Mouse (Mus musculus) 3134 (cell line): ENCODE measurements at regions not wholly inside any gene's neighbourhood (a gene's known extent, or its start where the extent isn't known, plus 50 kb on each side); places are given as distances from the start of the nearest gene placed in this dataset.
"Not testable (repeated sequence)": the region's sequence is repeated elsewhere in the genome, so short reads cannot be mapped to it uniquely, and the experiment has no call there.

Experiments
- DNase-seq: peaks from one replicate; pipeline ENCODE4 v3.0.0-alpha.2; 2011; ENCODE audit warnings: low spot score; ENCODE audit not compliant: insufficient read length; ENCODE audit errors: extremely low read depth

DNA sequence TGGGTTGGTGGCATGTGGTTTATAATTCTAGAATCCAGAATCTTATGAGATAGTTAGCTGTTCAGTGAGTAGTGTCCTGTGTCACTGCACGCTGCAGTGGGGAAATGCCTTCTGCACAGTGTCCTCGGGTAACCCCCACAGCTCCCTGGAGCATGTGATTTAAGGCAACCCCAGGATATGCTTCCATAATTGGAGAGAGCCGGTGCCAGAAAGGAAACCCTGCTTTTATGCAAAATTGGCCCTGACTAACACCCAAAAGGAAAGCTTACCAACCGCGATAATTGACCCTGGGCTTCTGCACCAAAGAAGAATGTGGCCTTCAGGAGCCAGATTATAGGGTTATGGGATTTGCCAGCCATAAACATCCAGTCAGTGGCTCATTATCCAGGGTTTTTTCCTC, 376.9 kb upstream of the Rgma start:
- DNase-seq = no peak

DNA sequence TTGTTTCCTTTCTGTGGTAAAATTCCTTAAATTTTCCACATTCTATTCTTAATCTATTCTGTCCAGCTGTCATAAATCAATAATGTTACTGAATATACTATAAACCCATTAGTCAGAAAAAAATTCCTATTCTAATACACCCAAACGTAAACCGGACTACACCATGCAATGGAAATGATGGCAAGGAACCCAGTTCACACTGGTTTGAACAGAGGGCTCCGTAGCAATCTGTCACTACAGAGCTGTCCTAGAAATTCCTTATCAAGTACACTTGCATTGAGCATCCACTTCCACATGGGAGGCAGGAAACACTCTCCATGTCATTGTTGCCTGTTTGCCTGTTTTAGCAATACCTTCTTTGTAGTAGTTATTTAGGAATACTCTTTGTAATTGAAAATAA, 356.2 kb upstream of the Rgma start:
- no peak for DNase-seq

DNA sequence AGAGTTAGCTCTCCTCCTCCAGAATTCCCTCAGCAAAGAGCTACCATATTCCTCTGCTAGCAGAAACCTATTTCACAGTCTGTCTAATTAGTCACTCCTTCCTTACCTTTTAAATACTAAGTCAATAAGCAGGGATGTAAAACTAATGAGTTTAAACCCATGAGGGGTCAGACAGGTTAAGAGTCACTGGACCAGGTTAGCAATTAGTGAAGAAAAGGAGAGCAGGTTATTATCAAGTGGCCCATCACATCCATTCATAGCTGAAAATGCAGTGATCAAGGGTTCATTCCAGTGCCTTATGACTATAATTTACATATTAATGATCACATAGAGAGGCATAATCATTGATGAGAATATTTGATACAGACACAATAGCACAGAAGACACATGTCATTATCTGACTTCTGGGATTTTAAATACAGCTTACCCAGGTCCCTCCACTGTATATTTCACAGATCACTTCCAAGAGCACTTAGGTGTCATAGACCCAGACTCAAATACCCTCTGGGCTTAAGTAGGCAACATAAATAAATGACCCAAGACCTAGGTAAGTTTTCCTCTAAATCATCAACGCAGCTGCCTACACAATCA, 355.4 kb upstream of the Rgma start:
- DNase-seq = no peak

DNA sequence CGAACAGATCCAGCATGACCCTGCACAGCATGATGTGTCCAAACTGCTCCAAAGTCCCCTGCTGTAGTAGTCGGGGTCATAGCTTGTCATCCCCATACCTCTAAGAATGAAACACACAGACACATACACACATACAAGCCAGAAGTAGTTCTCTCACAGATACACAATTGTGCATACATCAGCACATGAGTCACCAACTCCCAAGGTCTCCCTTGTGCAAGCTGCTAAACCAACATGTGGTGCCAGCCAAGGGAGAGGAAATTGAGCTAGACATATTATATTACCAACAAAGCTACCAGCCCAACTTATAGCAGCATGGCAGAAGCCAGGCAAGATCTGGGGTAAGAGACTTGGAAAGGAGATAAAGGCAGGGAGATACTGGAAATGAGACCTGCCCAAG, 353.5 kb upstream of the Rgma start:
- DNase-seq = no peak

DNA sequence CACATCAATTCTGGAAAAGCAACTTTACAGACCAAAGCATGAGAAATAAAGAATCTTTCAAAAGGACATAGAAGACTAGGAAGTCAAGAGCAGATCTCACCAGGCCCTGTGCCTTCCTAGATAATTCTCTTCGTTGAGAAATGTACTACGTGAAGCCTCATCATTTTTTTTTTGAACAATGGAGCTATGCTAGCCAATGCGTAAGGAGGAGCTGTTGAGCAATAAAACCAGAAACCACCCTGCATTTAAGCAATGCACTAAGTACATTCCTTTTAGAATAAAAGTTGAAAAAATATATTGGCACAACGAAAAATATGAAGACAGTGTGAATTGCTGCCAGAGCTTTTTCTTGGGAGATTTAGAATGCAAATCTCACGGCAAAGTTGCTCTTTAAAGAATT, 349.7 kb upstream of the Rgma start:
- DNase-seq = no peak

DNA sequence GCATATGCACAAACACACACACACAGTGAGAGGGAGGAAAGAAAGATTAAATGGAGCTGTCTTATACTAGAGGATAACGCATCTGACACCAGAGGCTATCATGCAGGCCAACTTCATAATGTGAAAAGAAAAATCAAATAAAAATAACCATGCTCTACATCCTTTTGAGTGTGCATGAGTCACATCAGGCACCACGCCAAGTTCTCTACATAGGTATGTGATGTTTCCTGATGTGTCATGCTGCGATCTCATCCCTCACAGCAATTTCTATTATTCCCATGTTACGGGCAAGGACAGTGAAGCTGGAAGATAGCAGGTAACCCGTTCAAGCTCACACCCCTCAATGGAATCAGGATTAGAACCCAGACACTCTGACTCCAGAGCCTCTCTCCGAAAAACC, 346.4 kb upstream of the Rgma start:
- no peak for DNase-seq

DNA sequence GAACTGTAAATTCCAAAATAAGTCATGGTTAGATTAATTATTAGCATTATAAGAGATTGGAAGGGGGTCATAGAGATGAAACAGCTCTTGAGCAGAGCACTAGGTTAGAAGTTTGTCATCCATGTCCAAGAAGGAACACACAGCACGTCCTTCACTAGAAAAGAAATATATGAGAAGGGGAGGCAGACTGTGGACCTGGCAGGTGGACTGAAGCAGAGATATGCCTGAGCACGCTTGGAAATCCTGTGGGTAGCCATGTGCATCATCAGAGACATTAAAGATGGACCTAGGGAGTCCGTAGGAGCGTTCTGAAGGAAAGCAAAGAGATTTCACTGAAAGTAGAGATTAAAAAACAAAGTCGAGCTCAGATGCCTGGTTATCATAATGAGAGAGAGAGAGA, 343.9 kb upstream of the Rgma start:
- no peak for DNase-seq

DNA sequence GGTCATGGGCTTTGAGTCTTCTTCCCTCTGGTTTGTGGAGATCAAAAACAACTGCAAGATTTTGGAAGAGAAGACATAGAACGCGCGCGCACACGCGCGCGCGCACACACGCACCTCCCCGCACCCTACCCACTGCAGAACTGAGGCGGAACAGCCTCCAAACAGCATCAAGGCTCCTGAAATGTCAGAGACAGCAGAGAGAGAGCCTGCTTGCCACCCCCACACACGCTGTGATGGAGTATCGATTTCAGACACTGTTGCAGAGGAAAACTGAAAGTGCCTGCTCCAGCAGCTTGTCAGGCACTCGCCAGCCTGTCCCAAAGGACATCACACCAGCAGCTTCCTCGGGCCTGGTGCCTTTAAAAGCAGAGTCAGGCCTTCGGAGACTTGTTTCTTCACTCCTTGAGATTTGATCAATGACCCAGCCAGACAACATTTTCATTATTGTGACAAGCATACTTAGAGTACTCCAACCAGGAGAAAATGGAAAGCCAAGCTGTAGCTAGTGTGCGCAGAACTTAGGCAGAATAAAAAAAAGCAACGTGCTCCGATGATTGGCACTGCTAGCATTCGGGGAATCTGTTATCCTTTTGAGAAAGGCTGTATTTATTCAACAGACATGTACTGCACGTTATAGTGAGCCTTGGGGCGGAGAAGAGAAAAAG, 342.9 kb upstream of the Rgma start:
- no peak for DNase-seq

DNA sequence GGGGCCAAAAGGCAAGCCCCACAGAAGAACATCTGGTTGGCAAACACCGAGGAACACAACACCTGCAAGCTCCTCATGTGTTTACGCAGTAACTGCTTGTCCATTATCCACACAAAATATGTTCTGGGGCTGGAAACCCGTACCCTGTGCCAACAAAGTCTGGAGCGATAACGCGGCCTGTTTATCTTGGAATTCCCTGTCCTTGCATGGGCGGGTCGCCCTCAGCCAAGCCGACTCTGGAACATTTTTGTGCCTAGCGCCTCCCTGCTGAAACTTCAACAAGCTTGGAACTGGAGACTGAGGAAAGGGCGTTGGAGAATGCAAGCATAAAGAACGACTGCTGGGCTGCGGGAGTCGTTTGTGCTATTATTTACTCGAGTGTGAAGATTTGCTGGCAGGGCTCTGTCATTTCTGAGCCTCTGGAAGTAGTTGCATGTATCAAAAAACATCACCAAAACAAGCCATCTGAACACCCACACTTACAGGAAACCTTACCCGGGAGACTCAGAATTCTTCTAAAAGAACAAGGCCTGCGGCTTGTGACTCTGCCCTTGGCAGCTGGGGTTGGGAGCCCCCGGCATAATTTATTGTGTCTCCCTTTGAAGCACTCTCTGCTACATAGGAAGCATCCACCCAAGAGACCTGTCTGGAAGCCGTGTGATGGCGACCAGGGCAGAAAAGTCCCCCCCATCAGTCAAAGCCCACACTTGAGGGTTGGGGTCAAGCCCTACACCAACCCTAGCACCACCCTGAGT, 338.3 kb upstream of the Rgma start:
- no peak for DNase-seq

DNA sequence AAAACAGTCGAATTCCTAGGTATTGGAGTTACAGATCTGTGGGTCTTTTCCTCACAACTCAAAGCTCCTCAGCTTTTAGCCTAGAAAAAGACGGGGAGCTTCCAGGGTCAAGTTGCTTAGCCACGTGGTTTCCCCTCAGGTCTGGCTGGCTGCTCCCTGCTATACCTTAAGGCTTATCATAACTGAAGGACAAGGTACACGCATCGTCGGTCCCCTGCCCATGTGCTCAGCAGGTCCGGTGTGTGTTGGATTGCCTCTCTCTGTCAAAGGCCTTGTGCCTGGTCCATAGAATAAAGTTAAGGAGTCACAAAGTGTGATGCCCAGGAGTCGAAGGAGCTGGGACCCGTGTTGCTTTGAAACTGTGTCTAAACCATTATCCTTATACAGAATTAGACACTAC, 337.7 kb upstream of the Rgma start:
- DNase-seq = no peak

DNA sequence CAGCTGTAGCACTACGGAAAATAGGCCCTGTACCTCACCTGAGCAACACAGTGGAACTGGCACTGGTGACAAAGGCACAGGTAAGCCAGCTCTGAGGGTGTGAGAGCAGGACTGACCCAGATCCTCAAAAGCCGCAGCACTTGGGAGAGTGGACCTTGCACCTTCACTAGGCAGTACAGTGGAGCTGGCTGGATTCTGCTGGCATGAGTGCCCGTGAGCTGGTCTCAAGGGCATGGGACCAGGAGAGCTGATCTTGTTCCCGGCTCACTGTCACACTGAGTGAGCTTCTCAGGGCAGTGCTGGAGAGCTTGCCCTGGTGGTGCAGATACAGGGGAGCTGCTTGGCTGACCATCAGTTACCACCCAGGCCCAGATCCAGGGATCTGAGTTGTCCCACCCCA, 335.4 kb upstream of the Rgma start:
- no peak for DNase-seq

DNA sequence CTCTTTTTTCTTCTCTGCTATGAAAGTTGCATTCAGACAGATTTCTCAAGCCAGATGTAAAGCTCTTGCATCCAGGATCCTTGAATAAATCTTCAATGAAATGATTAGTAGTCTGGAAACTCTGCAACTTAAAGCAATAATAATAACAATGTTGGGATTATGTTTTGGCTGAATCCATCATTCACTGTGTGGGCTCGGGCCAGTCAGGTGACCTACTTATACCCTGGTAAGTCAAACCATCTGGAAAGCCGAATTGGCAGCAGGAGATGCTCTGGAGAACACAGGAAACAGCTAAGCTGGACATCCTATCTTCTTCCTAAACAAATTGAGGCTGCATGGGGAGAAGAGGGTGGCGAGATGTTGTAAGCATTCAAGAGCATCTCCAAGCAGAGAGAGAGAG, 331.0 kb upstream of the Rgma start:
- DNase-seq = no peak

DNA sequence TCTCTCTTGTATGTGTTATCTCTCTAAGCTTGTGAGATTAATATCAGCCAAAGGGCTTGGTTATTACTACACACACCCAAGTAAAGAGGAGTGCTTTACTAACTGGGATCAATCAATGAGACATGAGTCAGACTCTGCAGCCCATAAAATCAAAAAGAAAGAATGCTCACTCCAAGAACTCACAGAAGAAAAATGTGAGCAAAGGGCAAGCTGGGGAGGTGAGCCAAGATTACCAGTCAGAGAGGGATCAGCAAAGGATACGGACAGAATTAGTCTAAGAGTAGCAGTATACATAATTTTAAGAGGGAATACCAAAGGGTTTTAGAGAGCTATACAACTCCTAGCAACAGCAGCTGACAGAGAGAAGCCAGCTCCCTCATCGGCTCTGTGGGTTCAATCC, 319.4 kb upstream of the Rgma start:
- DNase-seq = no peak

DNA sequence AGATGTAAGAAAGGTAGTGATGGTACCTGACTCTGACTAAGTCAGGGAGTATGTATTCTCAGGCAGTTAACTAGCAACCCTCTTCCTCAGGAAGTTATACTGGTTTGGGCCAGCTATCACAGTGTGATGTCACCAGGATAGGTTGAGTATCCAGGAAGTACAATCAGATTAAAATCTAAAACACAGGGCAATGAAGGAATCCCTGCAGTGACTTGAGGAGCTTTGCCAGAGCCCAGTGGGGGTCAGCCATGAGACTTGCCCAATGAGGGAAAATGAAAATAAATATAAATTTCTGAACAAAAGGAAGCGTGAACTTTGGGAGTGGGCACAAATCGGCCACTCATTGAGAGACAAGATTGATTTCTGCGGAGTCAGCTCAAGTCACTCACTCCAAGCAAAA, 311.8 kb upstream of the Rgma start:
- no peak for DNase-seq

DNA sequence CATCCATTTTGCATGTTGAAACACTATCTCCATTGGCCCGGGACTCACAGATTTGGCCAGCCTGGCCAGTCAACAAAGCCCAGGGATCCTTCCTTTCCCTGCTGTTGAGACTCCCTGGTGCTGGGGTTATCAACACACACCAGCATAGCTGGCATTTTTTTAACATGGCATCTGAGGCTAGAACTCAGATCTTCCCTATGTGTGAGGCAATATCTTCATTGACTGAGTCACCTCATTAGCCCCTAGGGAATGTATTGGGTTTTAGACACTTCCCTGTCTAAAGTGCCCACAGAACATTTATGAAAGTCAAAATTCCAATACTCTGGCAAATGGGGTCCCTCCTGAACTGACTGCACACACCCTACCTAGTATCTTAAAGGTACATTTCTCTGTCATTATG, 306.8 kb upstream of the Rgma start:
- no peak for DNase-seq

DNA sequence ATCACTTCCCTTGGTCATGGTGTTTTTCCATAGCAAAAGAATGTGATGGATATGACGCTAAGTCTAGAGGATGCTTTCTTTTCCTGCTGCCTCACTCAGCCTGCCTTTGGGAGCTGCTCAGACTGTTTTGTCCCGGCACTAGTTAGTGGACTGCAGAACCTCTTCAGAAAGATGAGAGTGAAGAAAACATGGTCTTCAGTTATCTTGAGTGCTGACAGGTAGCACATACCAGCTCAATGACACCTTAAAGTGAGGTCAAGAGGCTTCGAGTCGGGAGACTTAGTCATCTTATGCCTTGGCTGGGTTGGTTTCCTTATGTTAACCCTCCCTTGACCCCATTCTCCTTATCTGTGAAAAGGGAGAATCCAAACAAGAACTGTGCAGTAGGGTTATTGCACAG, 306.0 kb upstream of the Rgma start:
- DNase-seq = no peak

DNA sequence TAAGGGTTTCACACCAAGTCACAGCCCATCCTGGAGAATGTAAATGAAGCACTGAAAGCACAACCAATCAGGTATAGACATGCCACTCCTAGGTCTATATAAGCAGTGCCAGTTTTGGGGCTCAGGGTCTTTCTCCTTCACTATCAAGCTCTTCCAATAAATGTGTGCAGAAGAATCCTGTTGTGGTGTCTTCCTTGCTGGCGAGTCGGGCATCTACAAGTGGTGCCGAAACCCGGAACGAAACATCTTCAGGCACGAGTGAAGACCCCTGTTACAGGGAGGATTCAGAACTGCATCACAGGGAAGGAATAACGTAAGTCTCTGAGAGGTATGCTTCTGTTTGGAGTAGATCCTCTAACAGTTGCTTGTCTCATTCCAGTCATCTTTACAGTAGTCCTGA, 299.9 kb upstream of the Rgma start:
- not testable (repeated sequence) for DNase-seq

DNA sequence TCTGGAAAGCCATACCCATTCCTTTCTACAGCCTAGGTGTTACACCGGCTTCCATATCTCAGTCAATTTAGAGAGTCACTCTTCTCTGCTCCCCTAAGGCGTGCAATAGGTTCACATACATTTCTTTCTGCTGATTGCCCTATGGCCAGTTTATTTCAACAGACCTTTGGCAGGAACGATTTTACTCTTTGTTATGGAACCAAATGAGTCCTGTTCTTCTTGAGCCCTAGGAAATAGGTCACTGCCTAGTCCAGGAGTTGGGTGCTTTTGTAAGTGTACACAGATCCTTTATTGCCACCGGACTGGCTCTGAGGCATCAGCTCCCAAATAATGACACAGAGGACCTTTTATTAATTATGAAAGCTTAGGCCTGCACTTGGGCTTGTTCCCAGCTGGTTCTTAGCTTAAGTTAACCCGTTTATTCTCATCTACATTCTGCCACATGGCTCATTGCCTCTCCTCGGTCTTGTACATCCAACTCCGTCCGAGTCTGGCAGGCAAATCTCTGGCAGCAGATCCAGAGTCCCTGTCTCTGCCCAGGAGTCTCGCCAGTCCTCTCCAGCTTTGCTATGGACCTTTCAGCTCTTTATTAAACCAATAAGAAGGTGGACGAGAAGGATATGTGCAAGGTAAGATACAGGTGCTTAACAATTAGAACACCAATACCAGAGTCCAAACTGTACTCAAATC, 287.7 kb upstream of the Rgma start:
- no peak for DNase-seq

DNA sequence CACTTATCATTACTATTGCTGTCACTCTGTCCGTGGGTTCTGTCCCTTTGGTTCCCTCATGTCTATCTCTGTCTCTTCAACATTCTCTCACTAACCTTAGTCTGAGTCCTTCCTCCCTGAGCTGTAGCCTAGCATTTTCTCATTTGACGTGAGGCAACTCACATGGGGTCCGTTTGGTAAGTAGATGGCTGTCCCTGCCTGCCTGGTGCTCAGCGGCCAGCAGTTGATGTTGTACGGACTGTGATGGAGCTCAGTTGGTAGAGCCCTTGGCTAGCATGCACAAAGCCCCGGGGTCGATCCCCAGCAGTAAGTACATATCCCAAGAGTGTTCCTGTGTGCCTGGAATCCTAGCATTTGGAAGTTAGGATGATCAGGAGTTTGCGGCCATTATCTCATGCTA, 287.0 kb upstream of the Rgma start:
- DNase-seq = no peak

DNA sequence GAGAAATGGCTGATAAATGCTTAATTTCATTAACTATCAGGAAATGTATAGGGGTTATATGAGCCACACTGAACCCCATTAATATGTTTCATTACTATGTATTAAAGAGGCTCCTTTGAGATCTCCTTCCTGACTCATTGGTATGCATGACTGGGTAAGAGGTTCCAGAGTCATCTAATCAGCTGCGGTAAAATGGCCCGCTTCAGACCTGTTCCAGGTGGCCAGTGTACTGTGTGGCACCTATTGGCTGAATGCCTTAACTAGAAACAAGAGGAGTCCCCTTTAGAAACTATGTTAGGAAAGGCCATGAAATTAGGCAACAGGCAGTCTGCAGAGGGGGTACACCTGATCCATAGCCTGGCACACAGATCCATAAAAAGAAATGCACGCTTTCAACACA, 283.6 kb upstream of the Rgma start:
- DNase-seq = no peak

DNA sequence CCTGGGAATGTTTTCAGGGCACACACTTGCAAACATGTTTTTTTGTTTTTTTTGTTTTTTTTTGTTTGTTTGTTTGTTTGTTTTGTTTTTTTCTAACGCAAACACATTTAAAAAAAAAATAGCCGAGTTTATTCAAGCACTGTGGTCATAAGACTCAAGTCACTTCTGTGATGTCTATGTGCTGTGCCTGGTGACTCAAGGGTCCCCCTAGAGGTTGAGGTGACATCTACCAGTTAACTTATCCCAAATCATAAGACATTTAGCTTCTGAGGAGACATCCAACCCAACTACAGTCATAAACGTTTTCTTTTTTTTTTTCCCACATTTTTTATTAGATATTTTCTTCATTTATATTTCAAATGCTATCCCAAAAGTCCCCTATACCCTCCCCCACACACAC, 281.2 kb upstream of the Rgma start:
- DNase-seq = no peak

DNA sequence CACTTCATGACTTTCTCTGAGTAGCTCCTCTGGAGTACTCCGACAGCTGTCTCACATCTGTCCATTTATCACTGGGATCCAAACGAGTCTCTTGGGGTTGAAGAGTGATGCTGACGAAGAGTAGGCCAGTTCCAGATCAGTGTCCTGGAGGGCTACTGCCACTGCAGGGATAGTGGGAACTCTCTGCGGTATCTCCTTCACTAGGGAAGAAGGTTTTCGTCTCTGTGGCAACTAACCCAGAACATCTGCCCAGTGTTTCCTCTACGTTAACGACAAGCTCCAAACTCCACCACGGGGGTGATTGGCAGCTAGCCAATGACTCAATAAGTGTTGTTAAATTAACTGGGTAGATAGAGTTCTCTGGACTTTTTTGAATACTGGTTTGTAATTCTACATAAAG, 256.4 kb upstream of the Rgma start:
- DNase-seq = no peak
